Mouse (Mus musculus): Measurements from ENCODE around the gene Egfl8. TPM values are rescaled to one million over a fixed set of nuclear protein-coding genes. Genes with fewer than 3 reads are reported as not detected.

The Egfl8 gene
- polyA plus RNA-seq, 1 experiment from 2014 or later, result 4.4 TPM

DNA sequence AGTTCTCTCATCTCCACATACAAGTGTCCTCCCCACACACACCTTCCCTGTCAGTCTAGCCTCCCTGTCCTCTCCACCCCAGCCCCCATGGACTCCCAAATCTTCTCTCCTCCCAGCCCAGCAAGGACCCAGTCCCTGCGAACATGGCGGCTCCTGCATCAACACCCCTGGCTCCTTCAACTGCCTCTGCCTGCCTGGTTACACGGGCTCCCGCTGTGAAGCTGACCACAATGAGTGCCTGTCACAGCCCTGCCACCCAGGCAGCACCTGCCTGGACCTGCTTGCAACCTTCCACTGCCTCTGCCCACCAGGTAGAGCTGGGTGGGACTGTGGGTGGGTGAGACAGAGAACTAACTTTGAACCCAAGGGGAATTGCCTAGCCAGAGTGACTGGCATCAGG, 45.9 kb downstream of the Egfl8 start:
- H3K4me1 ChIP-seq (replicated peaks; ENCODE audit: control insufficient read depth, insufficient read depth, low read length), result no peaks in the 10 kb centered on the region
- no peaks in the 10 kb centered on the region for H3K9me3 ChIP-seq (ENCODE audit: control insufficient read depth, low read length)
- no peak overlapping the region for H3K4me3 ChIP-seq (ENCODE audit: low read depth, low read length)
- 71% methylated on average over 4 of the region's 4 CpGs for WGBS
- DNase-seq (ENCODE audit: low spot score) (no peak), ATAC-seq (ENCODE audit: low FRiP score) (no peak)
- no peak overlapping the region for H3K9ac ChIP-seq (ENCODE audit: low read depth, low read length)
- no peaks in the 10 kb centered on the region for H3K27me3 ChIP-seq (ENCODE audit: control insufficient read depth, insufficient read depth, low read length)
- no peak overlapping the region for H3K27ac ChIP-seq (ENCODE audit: low read depth, low read length)
- H3K36me3 ChIP-seq (ENCODE audit: control insufficient read depth, insufficient read depth, low read length), result no peaks in the 10 kb centered on the region
- H3K4me2 ChIP-seq (replicated peaks; ENCODE audit: low read depth, low read length), result no peak overlapping the region

DNA sequence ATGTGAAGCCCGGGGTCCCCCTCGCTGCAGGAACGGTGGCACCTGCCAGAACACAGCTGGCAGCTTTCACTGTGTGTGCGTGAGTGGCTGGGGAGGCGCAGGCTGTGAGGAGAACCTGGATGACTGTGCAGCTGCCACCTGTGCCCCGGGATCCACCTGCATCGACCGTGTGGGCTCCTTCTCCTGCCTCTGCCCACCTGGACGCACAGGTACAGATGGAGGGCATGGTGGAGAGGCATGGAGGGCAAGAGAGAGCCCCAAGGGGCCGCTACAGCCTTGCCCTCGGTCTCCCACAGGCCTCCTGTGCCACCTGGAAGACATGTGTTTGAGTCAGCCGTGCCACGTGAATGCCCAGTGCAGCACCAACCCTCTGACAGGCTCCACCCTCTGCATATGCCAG, 47.4 kb downstream of the Egfl8 start:
- H3K9me3 ChIP-seq (ENCODE audit: control insufficient read depth, low read length), result no peaks in the 10 kb centered on the region
- H3K4me3 ChIP-seq (ENCODE audit: low read depth, low read length), result no peak overlapping the region
- 0 out of 2 replicates have a peak, but pooled peaks cover 2% of the 10 kb centered on the region for H3K27me3 ChIP-seq (ENCODE audit: control insufficient read depth, insufficient read depth, low read length)
- DNase-seq (ENCODE audit: low spot score) (no peak), ATAC-seq (ENCODE audit: low FRiP score) (no peak)
- no peak overlapping the region for H3K9ac ChIP-seq (ENCODE audit: low read depth, low read length)
- H3K4me1 ChIP-seq (replicated peaks; ENCODE audit: control insufficient read depth, insufficient read depth, low read length), result peaks cover 3% of the 10 kb centered on the region; the same call in 1 of the 2 replicates
- H3K36me3 ChIP-seq (ENCODE audit: control insufficient read depth, insufficient read depth, low read length), result no peaks in the 10 kb centered on the region
- H3K4me2 ChIP-seq (replicated peaks; ENCODE audit: low read depth, low read length), result no peak overlapping the region
- no peak overlapping the region for H3K27ac ChIP-seq (ENCODE audit: low read depth, low read length)
- WGBS, result 74% methylated on average over 13 of the region's 13 CpGs

DNA sequence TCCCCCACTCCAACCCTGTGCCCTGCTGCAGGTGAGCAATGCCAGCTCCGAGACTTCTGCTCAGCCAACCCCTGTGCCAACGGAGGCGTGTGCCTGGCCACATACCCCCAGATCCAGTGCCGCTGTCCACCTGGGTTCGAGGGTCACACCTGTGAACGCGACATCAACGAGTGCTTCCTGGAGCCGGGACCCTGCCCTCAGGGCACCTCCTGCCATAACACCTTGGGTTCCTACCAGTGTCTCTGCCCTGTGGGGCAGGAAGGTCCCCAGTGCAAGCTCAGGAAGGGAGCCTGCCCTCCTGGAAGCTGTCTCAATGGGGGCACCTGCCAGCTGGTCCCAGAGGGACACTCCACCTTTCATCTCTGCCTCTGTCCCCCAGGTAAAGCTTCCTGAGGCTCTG, 48.5 kb downstream of the Egfl8 start:
- Histone ChIP-seq H3K9me3 (ENCODE audit: control insufficient read depth, low read length) (no peaks in the 10 kb centered on the region), H3K4me3 (ENCODE audit: low read depth, low read length) (no peak overlapping the region), H3K4me1 (replicated peaks; ENCODE audit: control insufficient read depth, insufficient read depth, low read length) (peaks cover 3% of the 10 kb centered on the region; the same call in 1 of the 2 replicates), H3K27me3 (ENCODE audit: control insufficient read depth, insufficient read depth, low read length) (0 out of 2 replicates have a peak, but pooled peaks cover 2% of the 10 kb centered on the region), H3K36me3 (ENCODE audit: control insufficient read depth, insufficient read depth, low read length) (no peaks in the 10 kb centered on the region), H3K4me2 (replicated peaks; ENCODE audit: low read depth, low read length) (no peak overlapping the region), H3K9ac (ENCODE audit: low read depth, low read length) (no peak overlapping the region), H3K27ac (ENCODE audit: low read depth, low read length) (no peak overlapping the region)
- WGBS, result 61% methylated on average over 9 of the region's 9 CpGs
- ATAC-seq (ENCODE audit: low FRiP score) (no peak), DNase-seq (ENCODE audit: low spot score) (no peak)

DNA sequence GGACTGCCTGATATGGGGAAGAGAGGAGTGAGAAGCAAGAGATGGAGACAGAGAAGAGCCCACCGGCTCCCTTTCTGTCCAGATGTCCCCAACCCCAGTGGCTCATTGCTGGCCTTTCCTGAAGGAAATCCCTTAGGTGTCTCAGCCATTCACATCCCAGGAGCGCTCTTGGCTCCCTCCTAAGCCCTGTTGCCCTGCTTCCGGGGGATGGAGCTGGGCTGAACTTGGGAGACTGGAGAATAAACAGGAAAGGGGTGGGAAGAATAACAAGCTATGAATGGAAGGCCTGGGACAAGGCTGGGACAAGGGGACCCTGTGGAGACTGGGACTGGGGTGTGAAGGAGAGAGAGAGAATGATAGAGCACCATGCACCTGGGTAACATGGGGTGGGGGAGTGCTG, 51.0 kb downstream of the Egfl8 start:
- no peak for ATAC-seq (ENCODE audit: low FRiP score)
- peaks cover 3% of the 10 kb centered on the region; the same call in 1 of the 2 replicates for H3K4me1 ChIP-seq (replicated peaks; ENCODE audit: control insufficient read depth, insufficient read depth, low read length)
- no peak overlapping the region for H3K27ac ChIP-seq (ENCODE audit: low read depth, low read length)
- no peak for DNase-seq (ENCODE audit: low spot score)
- 0 out of 2 replicates have a peak, but pooled peaks cover 2% of the 10 kb centered on the region for H3K27me3 ChIP-seq (ENCODE audit: control insufficient read depth, insufficient read depth, low read length)
- no peaks in the 10 kb centered on the region for H3K36me3 ChIP-seq (ENCODE audit: control insufficient read depth, insufficient read depth, low read length)
- H3K4me2 ChIP-seq (replicated peaks; ENCODE audit: low read depth, low read length), result no peak overlapping the region
- peak overlapping the region; percentile 47; the same call in 1 of the 2 replicates for H3K9ac ChIP-seq (ENCODE audit: low read depth, low read length)
- 54% methylated on average over 3 of the region's 3 CpGs for WGBS
- no peak overlapping the region for H3K4me3 ChIP-seq (ENCODE audit: low read depth, low read length)
- no peaks in the 10 kb centered on the region for H3K9me3 ChIP-seq (ENCODE audit: control insufficient read depth, low read length)

DNA sequence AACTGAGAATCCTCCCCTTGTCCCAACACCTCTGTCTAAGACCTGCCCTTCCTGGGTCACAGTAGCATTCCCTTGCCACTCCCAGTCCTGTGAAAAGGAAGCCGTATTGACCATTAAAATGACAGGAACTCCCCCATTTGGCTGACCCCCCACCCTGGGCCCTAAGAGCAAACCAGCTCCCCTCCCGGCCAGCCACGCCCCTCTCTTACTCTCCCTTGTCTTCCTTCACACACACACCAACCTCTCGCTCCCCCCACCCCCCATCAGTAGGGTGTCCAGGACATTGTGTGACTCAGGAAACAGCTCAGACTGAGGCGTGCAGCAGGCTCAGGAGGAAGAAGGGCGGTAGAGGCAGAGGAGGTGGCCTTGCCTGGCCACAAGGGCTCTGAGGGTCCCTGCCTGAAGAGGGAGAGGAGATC, 51.8 kb downstream of the Egfl8 start, which contains the start of gene Notch4:
TSS of gene Notch4 (plus strand) at position 266 of the 419 bp plus-strand sequence.
- Histone ChIP-seq H3K4me1 (replicated peaks; ENCODE audit: control insufficient read depth, insufficient read depth, low read length) (peaks cover 3% of the 10 kb centered on the region; the same call in 1 of the 2 replicates), H3K4me3 (ENCODE audit: low read depth, low read length) (no peak within 1 kb of the TSS), H3K27ac (ENCODE audit: low read depth, low read length) (0 out of 2 replicates have a peak within 1 kb of the TSS, but pooled peaks have one; percentile 42), H3K9ac (ENCODE audit: low read depth, low read length) (peak within 1 kb of the TSS; percentile 47; the same call in 1 of the 2 replicates), H3K27me3 (ENCODE audit: control insufficient read depth, insufficient read depth, low read length) (0 out of 2 replicates have a peak, but pooled peaks cover 2% of the 10 kb centered on the region), H3K9me3 (ENCODE audit: control insufficient read depth, low read length) (no peaks in the 10 kb centered on the region), H3K4me2 (replicated peaks; ENCODE audit: low read depth, low read length) (no peak within 1 kb of the TSS), H3K36me3 (ENCODE audit: control insufficient read depth, insufficient read depth, low read length) (no peaks in the 10 kb centered on the region)
- WGBS, result 15% methylated on average over 6 of the region's 6 CpGs
- DNase-seq (ENCODE audit: low spot score) (peak; percentile 17), ATAC-seq (ENCODE audit: low FRiP score) (no peak; the same call in 1 of the 2 replicates)

DNA sequence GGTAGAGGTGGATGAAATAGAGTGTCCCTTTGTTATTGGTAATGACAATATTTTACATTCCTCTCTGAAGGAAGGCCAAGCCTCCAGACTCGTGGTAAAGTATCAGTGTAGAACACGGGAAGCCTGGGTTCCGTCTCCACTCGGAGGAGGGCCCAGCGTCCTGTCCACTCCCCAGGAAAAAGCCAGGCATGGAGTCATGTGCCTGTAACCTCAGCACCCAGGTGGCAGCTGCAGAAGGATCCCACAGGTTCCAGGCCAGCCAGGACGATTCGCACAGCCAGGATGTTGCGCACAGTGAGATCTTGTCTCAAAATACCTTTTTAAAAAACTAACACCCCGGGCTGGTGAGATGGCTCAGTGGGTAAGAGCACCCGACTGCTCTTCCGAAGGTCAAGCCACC, 52.4 kb downstream of the Egfl8 start:
- Histone ChIP-seq H3K9me3 (ENCODE audit: control insufficient read depth, low read length) (no peaks in the 10 kb centered on the region), H3K27ac (ENCODE audit: low read depth, low read length) (no peak overlapping the region), H3K9ac (ENCODE audit: low read depth, low read length) (no peak overlapping the region), H3K27me3 (ENCODE audit: control insufficient read depth, insufficient read depth, low read length) (0 out of 2 replicates have a peak, but pooled peaks cover 2% of the 10 kb centered on the region), H3K4me1 (replicated peaks; ENCODE audit: control insufficient read depth, insufficient read depth, low read length) (peaks cover 3% of the 10 kb centered on the region; the same call in 1 of the 2 replicates), H3K4me2 (replicated peaks; ENCODE audit: low read depth, low read length) (no peak overlapping the region), H3K36me3 (ENCODE audit: control insufficient read depth, insufficient read depth, low read length) (no peaks in the 10 kb centered on the region), H3K4me3 (ENCODE audit: low read depth, low read length) (no peak overlapping the region)
- no peak for DNase-seq (ENCODE audit: low spot score)
- no peak for ATAC-seq (ENCODE audit: low FRiP score)
- 74% methylated on average over 11 of the region's 11 CpGs for WGBS

Other genes starting within 250 kb of the Egfl8 start
- gene Btnl1, start 238.8 kb downstream of the Egfl8 start, polyA plus RNA-seq (2014; fragmentation: Nextera tagmentation; extraction: Ambion mirVana), result 0.08 TPM in 1 of 2 replicates, not detected in the other
- 2.7 and 4.1 TPM in 2 replicates for gene BC051142, start 217.2 kb downstream of the Egfl8 start, polyA plus RNA-seq (2014; fragmentation: Nextera tagmentation; extraction: Ambion mirVana)
- gene Btnl4, start 138.7 kb downstream of the Egfl8 start, polyA plus RNA-seq (2014; fragmentation: Nextera tagmentation; extraction: Ambion mirVana), result not detected in 2 replicates
- gene Btnl6, start 98.6 kb downstream of the Egfl8 start, polyA plus RNA-seq (2014; fragmentation: Nextera tagmentation; extraction: Ambion mirVana), result not detected in 2 replicates
- gene Notch4, start 51.7 kb downstream of the Egfl8 start, polyA plus RNA-seq (2014; fragmentation: Nextera tagmentation; extraction: Ambion mirVana), result 9.6 and 11.6 TPM in 2 replicates
- gene Gpsm3, start 26.2 kb downstream of the Egfl8 start, polyA plus RNA-seq (2014; fragmentation: Nextera tagmentation; extraction: Ambion mirVana), result 3.2 and 5.9 TPM in 2 replicates
- gene Pbx2, start 24.7 kb downstream of the Egfl8 start, polyA plus RNA-seq (2014; fragmentation: Nextera tagmentation; extraction: Ambion mirVana), result 16.6 and 17.3 TPM in 2 replicates
- 1.7 and 2.2 TPM in 2 replicates for gene Ager, start 18.1 kb downstream of the Egfl8 start, polyA plus RNA-seq (2014; fragmentation: Nextera tagmentation; extraction: Ambion mirVana)
- 175 and 182 TPM in 2 replicates for gene Rnf5, start 12.3 kb downstream of the Egfl8 start, polyA plus RNA-seq (2014; fragmentation: Nextera tagmentation; extraction: Ambion mirVana)
- gene Agpat1, start 11.7 kb downstream of the Egfl8 start, polyA plus RNA-seq (2014; fragmentation: Nextera tagmentation; extraction: Ambion mirVana), result 73.8 and 81.2 TPM in 2 replicates
- 23.6 and 26.0 TPM in 2 replicates for gene Ppt2, start 12.5 kb upstream of the Egfl8 start, polyA plus RNA-seq (2014; fragmentation: Nextera tagmentation; extraction: Ambion mirVana)
- gene Prrt1, start 13.6 kb upstream of the Egfl8 start, polyA plus RNA-seq (2014; fragmentation: Nextera tagmentation; extraction: Ambion mirVana), result 1.0 and 2.0 TPM in 2 replicates
- gene Fkbpl, start 28.8 kb upstream of the Egfl8 start, polyA plus RNA-seq (2014; fragmentation: Nextera tagmentation; extraction: Ambion mirVana), result 16.4 and 17.2 TPM in 2 replicates
- 61.9 and 67.5 TPM in 2 replicates for gene Atf6b, start 31.2 kb upstream of the Egfl8 start, polyA plus RNA-seq (2014; fragmentation: Nextera tagmentation; extraction: Ambion mirVana)
- 0.01 and 0.09 TPM in 2 replicates for gene Tnxb, start 54.6 kb upstream of the Egfl8 start, polyA plus RNA-seq (2014; fragmentation: Nextera tagmentation; extraction: Ambion mirVana)
- gene C4b, start 127.9 kb upstream of the Egfl8 start, polyA plus RNA-seq (2014; fragmentation: Nextera tagmentation; extraction: Ambion mirVana), result not detected in 2 replicates
- not detected in 2 replicates for gene Cyp21a1, start 188.6 kb upstream of the Egfl8 start, polyA plus RNA-seq (2014; fragmentation: Nextera tagmentation; extraction: Ambion mirVana)
- gene Stk19, start 221.0 kb upstream of the Egfl8 start, polyA plus RNA-seq (2014; fragmentation: Nextera tagmentation; extraction: Ambion mirVana), result 21.7 and 22.7 TPM in 2 replicates
- gene Dxo, start 221.0 kb upstream of the Egfl8 start, polyA plus RNA-seq (2014; fragmentation: Nextera tagmentation; extraction: Ambion mirVana), result 58.6 and 64.9 TPM in 2 replicates
- 26.9 and 29.9 TPM in 2 replicates for gene Skiv2l, start 234.2 kb upstream of the Egfl8 start, polyA plus RNA-seq (2014; fragmentation: Nextera tagmentation; extraction: Ambion mirVana)
- 117 and 138 TPM in 2 replicates for gene Nelfe, start 234.4 kb upstream of the Egfl8 start, polyA plus RNA-seq (2014; fragmentation: Nextera tagmentation; extraction: Ambion mirVana)
- gene Cfb, start 246.5 kb upstream of the Egfl8 start, polyA plus RNA-seq (2014; fragmentation: Nextera tagmentation; extraction: Ambion mirVana), result 1.0 and 2.1 TPM in 2 replicates

Measured in hindbrain, embryonic 11.5 days (tissue).